Mouse (Mus musculus): ENCODE measurements around the gene Shisa4. TPM values are rescaled to one million over a fixed set of nuclear protein-coding genes. Genes with fewer than 3 reads are reported as not detected.

Gene Shisa4
- total and polyA plus RNA-seq, 2 experiments: 0.18 to 0.33 TPM

- H3K9ac ChIP-seq (ENCODE audit: low read depth, low read length): no peak overlapping the region
- H3K27ac ChIP-seq (replicated peaks; ENCODE audit: insufficient read depth, low read depth, low read length): no peak overlapping the region
- H3K79me2 ChIP-seq (ENCODE audit: control insufficient read depth, insufficient read depth, low read length): no peaks in the 10 kb centered on the region
- WGBS: 68% methylated on average over 5 of the region's 5 CpGs
- H3K27me3 ChIP-seq (ENCODE audit: control insufficient read depth, insufficient read depth, low read length): no peaks in the 10 kb centered on the region
- H3K4me3 ChIP-seq (ENCODE audit: insufficient read depth, low read depth, low read length): no peak overlapping the region
- DNase-seq (ENCODE audit: extremely low read depth, low read depth, low spot score): no peak
- H3K4me1 ChIP-seq (ENCODE audit: control insufficient read depth, insufficient read depth, low read length): peaks cover 2% of the 10 kb centered on the region; the same call in 1 of the 2 replicates
- TF ChIP-seq POLR2A (IDR thresholded peaks at IDR 0.05; ENCODE audit: extremely low read depth, insufficient read depth, low read length): no peak
- TF ChIP-seq CTCF (IDR thresholded peaks at IDR 0.05; ENCODE audit: low read depth, low read length): no peak
- H3K36me3 ChIP-seq (ENCODE audit: control insufficient read depth, insufficient read depth, low read length): no peaks in the 10 kb centered on the region
Observed at GRCm38 (mm10) chr1:135369415-135369814, 5.6 kb downstream of the Shisa4 start.

GRCm38 (mm10) chr1:135368982-135369381 lies 6.1 kb downstream of the Shisa4 start:
- Histone ChIP-seq H3K4me3 (ENCODE audit: insufficient read depth, low read depth, low read length) (no peak overlapping the region), H3K4me1 (ENCODE audit: control insufficient read depth, insufficient read depth, low read length) (peaks cover 2% of the 10 kb centered on the region; the same call in 1 of the 2 replicates), H3K27ac (replicated peaks; ENCODE audit: insufficient read depth, low read depth, low read length) (no peak overlapping the region), H3K9ac (ENCODE audit: low read depth, low read length) (no peak overlapping the region), H3K27me3 (ENCODE audit: control insufficient read depth, insufficient read depth, low read length) (no peaks in the 10 kb centered on the region), H3K36me3 (ENCODE audit: control insufficient read depth, insufficient read depth, low read length) (no peaks in the 10 kb centered on the region), H3K79me2 (ENCODE audit: control insufficient read depth, insufficient read depth, low read length) (no peaks in the 10 kb centered on the region)
- 22% methylated on average over 14 of the region's 14 CpGs for WGBS
- DNase-seq (ENCODE audit: extremely low read depth, low read depth, low spot score): peak; percentile 21
- TF ChIP-seq POLR2A (IDR thresholded peaks at IDR 0.05; ENCODE audit: extremely low read depth, insufficient read depth, low read length): no peak
- TF ChIP-seq CTCF (IDR thresholded peaks at IDR 0.05; ENCODE audit: low read depth, low read length): peak; percentile 36

GRCm38 (mm10) chr1:135368245-135368644 lies 6.8 kb downstream of the Shisa4 start:
- 1% methylated on average over 20 of the region's 20 CpGs for WGBS
- peak; percentile 72 for DNase-seq (ENCODE audit: extremely low read depth, low read depth, low spot score)
- TF ChIP-seq CTCF (IDR thresholded peaks at IDR 0.05; ENCODE audit: low read depth, low read length): peak; percentile 92
- TF ChIP-seq POLR2A (IDR thresholded peaks at IDR 0.05; ENCODE audit: extremely low read depth, insufficient read depth, low read length): no peak
- Histone ChIP-seq H3K27ac (replicated peaks; ENCODE audit: insufficient read depth, low read depth, low read length) (no peak overlapping the region), H3K4me3 (ENCODE audit: insufficient read depth, low read depth, low read length) (peak overlapping the region; percentile 51; the same call in 1 of the 2 replicates), H3K9ac (ENCODE audit: low read depth, low read length) (no peak overlapping the region), H3K36me3 (ENCODE audit: control insufficient read depth, insufficient read depth, low read length) (no peaks in the 10 kb centered on the region), H3K79me2 (ENCODE audit: control insufficient read depth, insufficient read depth, low read length) (no peaks in the 10 kb centered on the region), H3K4me1 (ENCODE audit: control insufficient read depth, insufficient read depth, low read length) (peaks cover 2% of the 10 kb centered on the region; the same call in 1 of the 2 replicates), H3K27me3 (ENCODE audit: control insufficient read depth, insufficient read depth, low read length) (no peaks in the 10 kb centered on the region)

- Histone ChIP-seq H3K79me2 (ENCODE audit: control insufficient read depth, insufficient read depth, low read length) (no peaks in the 10 kb centered on the region), H3K4me3 (ENCODE audit: insufficient read depth, low read depth, low read length) (no peak overlapping the region), H3K9ac (ENCODE audit: low read depth, low read length) (no peak overlapping the region), H3K27ac (replicated peaks; ENCODE audit: insufficient read depth, low read depth, low read length) (no peak overlapping the region), H3K36me3 (ENCODE audit: control insufficient read depth, insufficient read depth, low read length) (no peaks in the 10 kb centered on the region), H3K27me3 (ENCODE audit: control insufficient read depth, insufficient read depth, low read length) (no peaks in the 10 kb centered on the region), H3K4me1 (ENCODE audit: control insufficient read depth, insufficient read depth, low read length) (peaks cover 2% of the 10 kb centered on the region; the same call in 1 of the 2 replicates)
- no peak for TF ChIP-seq CTCF (IDR thresholded peaks at IDR 0.05; ENCODE audit: low read depth, low read length)
- no peak for TF ChIP-seq POLR2A (IDR thresholded peaks at IDR 0.05; ENCODE audit: extremely low read depth, insufficient read depth, low read length)
- DNase-seq (ENCODE audit: extremely low read depth, low read depth, low spot score): no peak
- WGBS: 77% methylated on average over 8 of the region's 8 CpGs
Observed at GRCm38 (mm10) chr1:135367595-135367994, 7.4 kb downstream of the Shisa4 start.

GRCm38 (mm10) chr1:135367005-135367404 lies 8.0 kb downstream of the Shisa4 start:
- no peaks in the 10 kb centered on the region for H3K36me3 ChIP-seq (ENCODE audit: control insufficient read depth, insufficient read depth, low read length)
- H3K4me3 ChIP-seq (ENCODE audit: insufficient read depth, low read depth, low read length): no peak overlapping the region
- no peak overlapping the region for H3K27ac ChIP-seq (replicated peaks; ENCODE audit: insufficient read depth, low read depth, low read length)
- H3K79me2 ChIP-seq (ENCODE audit: control insufficient read depth, insufficient read depth, low read length): no peaks in the 10 kb centered on the region
- peaks cover 2% of the 10 kb centered on the region; the same call in 1 of the 2 replicates for H3K4me1 ChIP-seq (ENCODE audit: control insufficient read depth, insufficient read depth, low read length)
- TF ChIP-seq POLR2A (IDR thresholded peaks at IDR 0.05; ENCODE audit: extremely low read depth, insufficient read depth, low read length): no peak
- no peak for TF ChIP-seq CTCF (IDR thresholded peaks at IDR 0.05; ENCODE audit: low read depth, low read length)
- H3K9ac ChIP-seq (ENCODE audit: low read depth, low read length): no peak overlapping the region
- H3K27me3 ChIP-seq (ENCODE audit: control insufficient read depth, insufficient read depth, low read length): no peaks in the 10 kb centered on the region
- no peak for DNase-seq (ENCODE audit: extremely low read depth, low read depth, low spot score)
- WGBS: 89% methylated on average over 7 of the region's 7 CpGs

- Histone ChIP-seq H3K27ac (replicated peaks; ENCODE audit: insufficient read depth, low read depth, low read length) (no peak overlapping the region), H3K4me3 (ENCODE audit: insufficient read depth, low read depth, low read length) (no peak overlapping the region), H3K36me3 (ENCODE audit: control insufficient read depth, insufficient read depth, low read length) (no peaks in the 10 kb centered on the region), H3K27me3 (ENCODE audit: control insufficient read depth, insufficient read depth, low read length) (no peaks in the 10 kb centered on the region), H3K4me1 (ENCODE audit: control insufficient read depth, insufficient read depth, low read length) (peaks cover 2% of the 10 kb centered on the region; the same call in 1 of the 2 replicates), H3K9ac (ENCODE audit: low read depth, low read length) (no peak overlapping the region), H3K79me2 (ENCODE audit: control insufficient read depth, insufficient read depth, low read length) (no peaks in the 10 kb centered on the region)
- no peak for DNase-seq (ENCODE audit: extremely low read depth, low read depth, low spot score)
- no peak for TF ChIP-seq CTCF (IDR thresholded peaks at IDR 0.05; ENCODE audit: low read depth, low read length)
Observed at GRCm38 (mm10) chr1:135366380-135366779, 8.7 kb downstream of the Shisa4 start.
